Mouse (Mus musculus) adrenal gland, adult 10 weeks (tissue): ENCODE measurements around the gene Hhipl2. TPM values are rescaled to one million over a fixed set of nuclear protein-coding genes. Genes with fewer than 3 reads are reported as not detected.

Experiments used
- polyA plus RNA-seq: library from polyadenylated mRNA; stranded (reverse); fragments of 350-450 nt; fragmentation: Illumina TruSeq; extraction: RNeasy Lipid Tissue Mini Kit (QIAGEN cat#74804); gene quantifications from one replicate; pipeline ENCODE4 v1.2.3, GENCODE M21; 2014; ENCODE audit warnings: low read depth, low replicate concordance

The Hhipl2 gene
- polyA plus RNA-seq, result not detected

DNA sequence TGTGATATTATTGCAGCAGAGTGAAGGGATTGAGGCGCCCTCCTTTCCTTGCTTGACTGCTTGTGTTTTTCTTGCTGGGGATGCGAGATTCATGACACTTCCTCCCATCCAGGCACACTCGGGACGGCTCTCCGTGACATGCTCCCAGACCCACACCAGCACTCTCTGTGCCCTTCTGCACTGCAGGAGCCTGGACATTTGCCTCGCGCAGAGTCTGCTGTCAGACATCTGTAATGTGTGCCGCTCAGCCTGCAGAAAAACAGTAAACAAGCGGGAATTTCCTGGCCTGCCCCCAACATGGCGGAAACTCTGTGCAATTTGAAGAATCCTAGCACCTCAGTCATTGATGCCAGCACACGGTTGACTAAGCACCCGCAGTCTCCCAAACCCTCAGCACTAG is at the start of gene Hhipl2:
TSS of gene Hhipl2 (plus strand) at position 343 of the 400 bp plus-strand sequence.

DNA sequence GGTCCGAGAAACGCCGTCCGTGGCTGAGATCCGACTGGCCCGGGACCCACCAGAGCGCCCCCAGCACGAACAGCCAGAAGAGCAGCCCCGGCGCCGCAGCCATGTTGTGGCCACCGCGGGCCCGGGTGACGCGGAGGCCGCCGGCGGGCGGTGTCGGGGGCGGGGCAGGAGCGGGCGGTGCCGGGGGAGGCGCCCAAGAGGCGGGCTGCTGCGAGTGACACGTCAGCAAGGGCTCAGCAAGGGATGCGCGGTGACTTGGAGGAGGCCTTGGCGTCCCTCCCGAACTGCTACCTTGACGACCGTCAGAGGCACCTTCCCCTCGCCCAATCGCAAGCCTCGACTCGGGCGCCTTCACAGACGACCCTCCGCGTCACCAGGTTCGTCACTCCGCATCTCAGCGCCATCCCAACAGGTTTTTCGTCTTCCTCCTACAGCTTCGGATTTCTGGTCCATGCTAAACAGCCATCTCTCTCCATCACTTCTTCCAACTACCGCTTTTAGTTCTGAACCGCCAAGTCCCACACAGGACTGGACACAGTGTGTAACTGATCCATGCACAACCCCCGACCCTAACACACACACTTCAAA is 48.5 kb upstream of the Hhipl2 start, which contains the start of gene Mia3:
TSS of gene Mia3 (minus strand) at position 127 of the 588 bp plus-strand sequence.

DNA sequence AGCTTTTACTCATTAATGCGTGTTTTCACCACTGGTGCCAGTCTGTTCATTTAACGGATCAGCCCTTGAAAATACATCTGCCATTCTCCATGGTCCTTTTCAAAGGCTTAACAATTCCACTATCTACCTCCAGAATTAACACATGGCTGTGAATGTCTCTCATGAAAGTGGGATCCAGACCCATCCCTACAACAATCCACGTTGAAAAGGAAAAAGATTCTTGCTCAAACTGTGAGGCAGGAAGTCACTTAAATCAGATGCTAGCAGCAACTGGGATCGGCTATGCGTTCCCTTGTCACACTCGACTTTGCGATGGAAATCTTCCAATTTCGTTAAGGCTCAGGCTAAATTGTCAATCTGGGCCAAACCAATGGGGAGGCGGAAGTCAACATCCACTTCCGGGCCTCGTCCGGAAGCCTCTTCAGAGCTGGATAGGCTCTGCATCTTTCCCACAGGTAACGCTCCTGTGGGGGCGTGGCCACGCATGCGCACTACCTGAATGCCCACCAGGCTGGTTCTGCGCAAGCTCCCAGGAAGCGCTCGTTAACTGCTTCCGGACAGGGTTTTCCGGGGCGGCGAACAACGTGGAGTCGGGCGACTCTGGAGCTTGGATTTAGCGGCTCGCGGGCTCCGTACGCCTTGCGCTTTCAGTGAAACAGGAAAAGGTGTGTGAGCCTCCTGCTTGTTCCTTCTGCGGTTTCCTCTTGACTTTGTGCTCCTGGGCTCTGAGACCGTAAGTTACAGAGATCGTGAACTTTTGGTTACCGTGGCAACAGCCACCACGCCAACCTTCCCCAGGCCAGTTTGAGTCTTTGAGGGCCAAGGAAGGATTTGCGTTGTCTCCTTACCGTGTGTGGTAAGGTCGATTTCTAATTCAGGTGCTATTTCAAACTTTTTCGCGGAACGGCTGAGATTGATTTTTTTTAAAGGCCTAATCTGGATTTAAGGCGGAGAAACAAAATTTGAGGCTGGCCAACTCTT is 29.3 kb upstream of the Hhipl2 start, which contains the start of gene Taf1a:
TSS of gene Taf1a (plus strand) at position 556 of the 981 bp plus-strand sequence.

Other genes starting within 250 kb of the Hhipl2 start
- 2.3 TPM for gene Disp1, start 196.7 kb upstream of the Hhipl2 start, polyA plus RNA-seq
- gene Aida, start 121.6 kb upstream of the Hhipl2 start, polyA plus RNA-seq, result 156 TPM
- 120 TPM for gene Brox, start 120.9 kb upstream of the Hhipl2 start, polyA plus RNA-seq
- gene Mia3, start 48.7 kb upstream of the Hhipl2 start, polyA plus RNA-seq, result 320 TPM
- 13.2 TPM for gene Taf1a, start 29.2 kb upstream of the Hhipl2 start, polyA plus RNA-seq